Mouse (Mus musculus) MEL (cell line): ENCODE data around the gene Acer1. TPM values are rescaled to one million over a fixed set of nuclear protein-coding genes. Genes with fewer than 3 reads are reported as not detected.

Experiments
- DNase-seq: peaks from one replicate; pipeline ENCODE4 v3.0.0; 2011; ENCODE audit warnings: low read depth, low spot score
- H3K27ac ChIP-seq: 2 replicates; pipeline ENCODE4 v1.5.1; 2012; ENCODE audit warnings: low read depth, mild to moderate bottlenecking, control low read depth, low read length, moderate library complexity; ENCODE audit not compliant: control insufficient read depth
- H3K27me3 ChIP-seq, 2 experiments: fragments of 150-350 bp in 1 of 2; sonication (generic) in 1 of 2; 2 replicates each; pipeline ENCODE4 v1.6.1; 2012; ENCODE audit warnings: low read length in 2 of 2, mild to moderate bottlenecking in 2 of 2, improper control_type of control experiment in 1 of 2, moderate library complexity in 1 of 2; ENCODE audit not compliant: insufficient read depth in 2 of 2, control insufficient read depth in 1 of 2
- H3K36me3 ChIP-seq, 2 experiments: 2 replicates each; pipeline ENCODE4 v1.6.1; 2012 to 2014; ENCODE audit warnings: low read length in 2 of 2, improper control_type of control experiment in 1 of 2, inconsistent platforms in 1 of 2, mild to moderate bottlenecking in 1 of 2; ENCODE audit not compliant: insufficient read depth in 2 of 2, control insufficient read depth in 1 of 2
- H3K4me1 ChIP-seq, 2 experiments: fragments of 150-350 bp in 1 of 2; sonication (generic) in 1 of 2; 2 replicates each; pipeline ENCODE4 v1.6.1; 2012; ENCODE audit warnings: low read length in 2 of 2, improper control_type of control experiment in 1 of 2, mild to moderate bottlenecking in 1 of 2; ENCODE audit not compliant: insufficient read depth in 2 of 2, control insufficient read depth in 1 of 2
- H3K4me3 ChIP-seq, 2 experiments: fragments of 150-350 bp in 1 of 2; sonication (generic) in 1 of 2; 2 replicates each; pipeline ENCODE4 v1.5.1; 2012; ENCODE audit warnings: low read depth in 2 of 2, low read length in 2 of 2, mild to moderate bottlenecking in 2 of 2, moderate library complexity in 2 of 2, control low read depth in 1 of 2, improper control_type of control experiment in 1 of 2; ENCODE audit not compliant: control insufficient read depth in 1 of 2, insufficient read depth in 1 of 2
- H3K79me2 ChIP-seq: 2 replicates; pipeline ENCODE4 v1.6.1; 2012; ENCODE audit warnings: mild to moderate bottlenecking, low read length, moderate library complexity; ENCODE audit not compliant: control insufficient read depth, poor library complexity, insufficient read depth
- H3K9ac ChIP-seq: 2 replicates; pipeline ENCODE4 v1.6.1; 2012; ENCODE audit warnings: low read depth, mild to moderate bottlenecking, control low read depth, low read length, moderate library complexity; ENCODE audit not compliant: control insufficient read depth, poor library complexity, severe bottlenecking
- H3K9me3 ChIP-seq: fragments of 150-350 bp; sonication (generic); replicated peaks from 2 replicates; pipeline ENCODE4 v1.6.1; 2012; ENCODE audit warnings: mild to moderate bottlenecking, low read length, improper control_type of control experiment, moderate library complexity; ENCODE audit not compliant: insufficient read depth
- BHLHE40 ChIP-seq: IDR thresholded peaks from 2 replicates; pipeline ENCODE4 v1.6.1; 2012; ENCODE audit warnings: low read depth, mild to moderate bottlenecking, inconsistent platforms, low read length, improper control_type of control experiment, borderline replicate concordance
- CHD1 ChIP-seq: IDR thresholded peaks from 2 replicates; pipeline ENCODE4 v1.6.1; 2012; ENCODE audit warnings: low read depth, mild to moderate bottlenecking, inconsistent platforms, low read length, improper control_type of control experiment
- CHD2 ChIP-seq: IDR thresholded peaks from 2 replicates; pipeline ENCODE4 v1.6.1; 2011; ENCODE audit warnings: low read length, improper control_type of control experiment
- CTCF ChIP-seq, 3 experiments: IDR thresholded peaks in 2 of 3; conservative IDR thresholded peaks in 1 of 3; 2 replicates each; pipeline ENCODE4 v1.5.1; 2011 to 2012; ENCODE audit warnings: low read length in 3 of 3, low read depth in 2 of 3, mild to moderate bottlenecking in 2 of 3, improper control_type of control experiment in 1 of 3, inconsistent platforms in 1 of 3, mixed read lengths in 1 of 3, moderate library complexity in 1 of 3; ENCODE audit not compliant: control insufficient read depth in 1 of 3, insufficient read depth in 1 of 3, poor library complexity in 1 of 3, severe bottlenecking in 1 of 3
- ELF1 ChIP-seq: IDR thresholded peaks from 2 replicates; pipeline ENCODE4 v1.6.1; 2014; ENCODE audit warnings: low read depth, mild to moderate bottlenecking, inconsistent platforms, low read length, improper control_type of control experiment, moderate library complexity
- EP300 ChIP-seq, 2 experiments: IDR thresholded peaks; 2 replicates each; pipeline ENCODE4 v1.6.1; 2011; ENCODE audit warnings: improper control_type of control experiment in 2 of 2, low read length in 2 of 2, low read depth in 1 of 2, mild to moderate bottlenecking in 1 of 2
- GATA1 ChIP-seq: IDR thresholded peaks from 2 replicates; pipeline ENCODE4 v1.6.1; 2011; ENCODE audit warnings: low read depth, low read length, improper control_type of control experiment
- HCFC1 ChIP-seq: IDR thresholded peaks from 2 replicates; pipeline ENCODE4 v1.6.1; 2012; ENCODE audit warnings: low read depth, mild to moderate bottlenecking, inconsistent platforms, low read length, improper control_type of control experiment, moderate library complexity
- MAFK ChIP-seq: IDR thresholded peaks from 2 replicates; pipeline ENCODE4 v1.6.1; 2011; ENCODE audit warnings: low read depth, mild to moderate bottlenecking, low read length, improper control_type of control experiment, borderline replicate concordance
- MAX ChIP-seq: IDR thresholded peaks from 2 replicates; pipeline ENCODE4 v1.6.1; 2011; ENCODE audit warnings: low read length, improper control_type of control experiment
- MAZ ChIP-seq: IDR thresholded peaks from 2 replicates; pipeline ENCODE4 v1.6.1; 2012; ENCODE audit warnings: low read depth, mild to moderate bottlenecking, inconsistent platforms, low read length, improper control_type of control experiment
- MXI1 ChIP-seq: IDR thresholded peaks from 2 replicates; pipeline ENCODE4 v1.6.1; 2011; ENCODE audit warnings: mild to moderate bottlenecking, low read depth, low read length, improper control_type of control experiment
- MYC ChIP-seq: IDR thresholded peaks from 2 replicates; pipeline ENCODE4 v1.6.1; 2011; ENCODE audit warnings: low read depth, mild to moderate bottlenecking, low read length, improper control_type of control experiment, moderate library complexity
- NELFE ChIP-seq: IDR thresholded peaks from 2 replicates; pipeline ENCODE4 v1.6.1; 2011; ENCODE audit warnings: low read depth, low read length, improper control_type of control experiment
- NRF1 ChIP-seq: IDR thresholded peaks from 2 replicates; pipeline ENCODE4 v1.6.1; 2014; ENCODE audit warnings: low read depth, mild to moderate bottlenecking, inconsistent platforms, low read length, improper control_type of control experiment, moderate library complexity; ENCODE audit not compliant: poor library complexity, insufficient read depth, severe bottlenecking
- POLR2A ChIP-seq, 2 experiments: IDR thresholded peaks; 2 replicates each; pipeline ENCODE4 v1.6.1; 2011 to 2012; ENCODE audit warnings: low read length in 2 of 2, mild to moderate bottlenecking in 2 of 2, control low read depth in 1 of 2, improper control_type of control experiment in 1 of 2, low read depth in 1 of 2, moderate library complexity in 1 of 2; ENCODE audit not compliant: control insufficient read depth in 1 of 2, insufficient read depth in 1 of 2, poor library complexity in 1 of 2
- POLR2AphosphoS5 ChIP-seq: IDR thresholded peaks from 2 replicates; pipeline ENCODE4 v1.6.1; 2012; ENCODE audit warnings: low read depth, borderline replicate concordance, mild to moderate bottlenecking, inconsistent platforms, low read length, moderate library complexity, mixed read lengths
- RAD21 ChIP-seq: IDR thresholded peaks from 2 replicates; pipeline ENCODE4 v1.6.1; 2011; ENCODE audit warnings: mild to moderate bottlenecking, low read depth, low read length, improper control_type of control experiment
- RCOR1 ChIP-seq: IDR thresholded peaks from 2 replicates; pipeline ENCODE4 v1.6.1; 2012; ENCODE audit warnings: low read depth, mild to moderate bottlenecking, inconsistent platforms, low read length, improper control_type of control experiment
- SMC3 ChIP-seq: IDR thresholded peaks from 2 replicates; pipeline ENCODE4 v1.6.1; 2011; ENCODE audit warnings: low read depth, low read length, improper control_type of control experiment
- TAL1 ChIP-seq: IDR thresholded peaks from 2 replicates; pipeline ENCODE4 v1.6.1; 2012; ENCODE audit warnings: mild to moderate bottlenecking, inconsistent platforms, low read length, moderate library complexity, mixed read lengths
- TBP ChIP-seq: IDR thresholded peaks from 2 replicates; pipeline ENCODE4 v1.8.0; 2011; ENCODE audit warnings: low read depth, low read length, improper control_type of control experiment
- USF1 ChIP-seq: IDR thresholded peaks from 2 replicates; pipeline ENCODE4 v1.6.1; 2014; ENCODE audit warnings: low read depth, mild to moderate bottlenecking, inconsistent platforms, low read length, improper control_type of control experiment, moderate library complexity
- USF2 ChIP-seq, 2 experiments: IDR thresholded peaks; 2 replicates each; pipeline ENCODE4 v1.6.1; 2011 to 2012; ENCODE audit warnings: improper control_type of control experiment in 2 of 2, low read length in 2 of 2, borderline replicate concordance in 1 of 2, inconsistent platforms in 1 of 2, low read depth in 1 of 2, mild to moderate bottlenecking in 1 of 2; ENCODE audit not compliant: insufficient read depth in 1 of 2
- ZC3H11A ChIP-seq: IDR thresholded peaks from 2 replicates; pipeline ENCODE4 v1.6.1; 2012; ENCODE audit warnings: low read depth, mild to moderate bottlenecking, inconsistent platforms, low read length, improper control_type of control experiment
- ZNF384 ChIP-seq: IDR thresholded peaks from 2 replicates; pipeline ENCODE4 v1.6.1; 2012; ENCODE audit warnings: low read depth, mild to moderate bottlenecking, inconsistent platforms, low read length, improper control_type of control experiment
- polyA plus RNA-seq, 2 experiments: library from polyadenylated mRNA; stranded (reverse) in 1 of 2; unstranded in 1 of 2; fragments of >175 nt in 1 of 2; fragments of >200 nt in 1 of 2; gene quantifications; 2 replicates each; pipeline versions ENCODE4 v1.2.1 to v1.2.4; 2012; ENCODE audit warnings: low replicate concordance in 2 of 2, low read depth in 1 of 2; ENCODE audit not compliant: insufficient read length in 2 of 2, insufficient read depth in 1 of 2, missing spikeins in 1 of 2
- total RNA-seq: library from RNA; depleted of rRNA; stranded (reverse); fragments of 300-350 nt; gene quantifications from 2 replicates; pipeline ENCODE4 v1.2.3, GENCODE M21; 2012

Acer1 gene
- total and polyA plus RNA-seq, 3 experiments: 0.03 TPM; not detected in 2

GRCm38 (mm10) chr17:56938751-56939150 is 43.2 kb downstream of the Acer1 start:
- H3K27me3 ChIP-seq: peaks cover 3% of the 10 kb centered on the region in 2 experiments; a peak in 3 of 4 replicates
- H3K4me3 ChIP-seq: no peak overlapping the region
- peaks cover 0 to 6% of the 10 kb centered on the region in 2 experiments; a peak in 1 of 4 replicates for H3K36me3 ChIP-seq

GRCm38 (mm10) chr17:56936731-56937130 is 45.2 kb downstream of the Acer1 start:
- Histone ChIP-seq H3K9me3 (no peaks in the 10 kb centered on the region), H3K4me3 (no peak overlapping the region), H3K4me1 (peaks cover 0 to 3% of the 10 kb centered on the region in 2 experiments; a peak in 1 of 4 replicates), H3K27ac (no peak overlapping the region), H3K27me3 (peaks cover 1 to 3% of the 10 kb centered on the region in 2 experiments; a peak in 2 of 4 replicates), H3K79me2 (peaks cover 34% of the 10 kb centered on the region)
- no peak for DNase-seq
- TF ChIP-seq NELFE: no peak
- TF ChIP-seq CTCF (IDR thresholded peaks at IDR 0.05 in 2 of 3, conservative IDR thresholded peaks at IDR 0.05 in 1 of 3; ENCODE audit: control insufficient read depth in 1 of 3, insufficient read depth in 1 of 3, low read depth in 2 of 3, low read length in 3 of 3, poor library complexity in 1 of 3, severe bottlenecking in 1 of 3): no peak
- no peak for TF ChIP-seq MAZ
- TF ChIP-seq ELF1: no peak
- no peak for TF ChIP-seq USF1
- no peak for TF ChIP-seq POLR2A (IDR thresholded peaks at IDR 0.05; ENCODE audit: control insufficient read depth in 1 of 2, insufficient read depth in 1 of 2, low read depth in 1 of 2, low read length in 2 of 2, poor library complexity in 1 of 2)
- no peak for TF ChIP-seq POLR2AphosphoS5
- TF ChIP-seq RCOR1: no peak
- no peak for TF ChIP-seq ZNF384
- TF ChIP-seq EP300 (IDR thresholded peaks at IDR 0.05; ENCODE audit: low read depth in 1 of 2, low read length in 2 of 2): no peak
- TF ChIP-seq TAL1: no peak
- no peak for TF ChIP-seq MAFK
- TF ChIP-seq TBP: no peak
- no peak for TF ChIP-seq SMC3
- TF ChIP-seq USF2 (IDR thresholded peaks at IDR 0.05; ENCODE audit: borderline replicate concordance in 1 of 2, insufficient read depth in 1 of 2, low read depth in 1 of 2, low read length in 2 of 2): no peak
- TF ChIP-seq RAD21: no peak
- TF ChIP-seq CHD2: no peak
- TF ChIP-seq, all 39 proteins: peak for 0
- Histone ChIP-seq H3K9ac (no peak overlapping the region), H3K36me3 (peaks cover 0 to 10% of the 10 kb centered on the region in 2 experiments; a peak in 1 of 4 replicates)

More at GRCm38 (mm10) chr17:56938751-56939150, 43.2 kb downstream of the Acer1 start:
- no peak for DNase-seq
- H3K9me3 ChIP-seq: no peaks in the 10 kb centered on the region
- H3K27ac ChIP-seq: no peak overlapping the region
- H3K9ac ChIP-seq: no peak overlapping the region
- TF ChIP-seq GATA1: no peak
- TF ChIP-seq ZNF384: no peak
- no peak for TF ChIP-seq MAFK
- no peak for TF ChIP-seq USF1
- no peak for TF ChIP-seq MAX
- TF ChIP-seq CHD1: no peak
- TF ChIP-seq MYC: no peak
- TF ChIP-seq HCFC1: no peak
- no peak for TF ChIP-seq BHLHE40
- TF ChIP-seq MAZ: no peak
- TF ChIP-seq ZC3H11A: no peak
- TF ChIP-seq NRF1: no peak
- TF ChIP-seq MXI1: no peak
- no peak for TF ChIP-seq POLR2AphosphoS5
- TF ChIP-seq, all 39 proteins: peak for 0
- Histone ChIP-seq H3K4me1 (peaks cover 0 to 3% of the 10 kb centered on the region in 2 experiments; a peak in 1 of 4 replicates), H3K79me2 (peaks cover 14% of the 10 kb centered on the region)
